Mouse (Mus musculus) E14TG2a.4 (cell line): ENCODE results near the gene Ssc4d.

Source experiments
- CTCF ChIP-seq: conservative IDR thresholded peaks from 2 replicates; pipeline ENCODE4 v1.5.1; 2014; ENCODE audit warnings: low read length
- POU5F1 ChIP-seq: IDR thresholded peaks from 2 replicates; pipeline ENCODE4 v1.6.1; 2014; ENCODE audit warnings: low read length, borderline replicate concordance

- no peak for TF ChIP-seq CTCF
- TF ChIP-seq POU5F1 = no peak
Measured at GRCm38 (mm10) chr5:135952830-135953229, 21.5 kb downstream of the Ssc4d start.
